Mouse (Mus musculus): Measurements from ENCODE around the gene Phldb2. TPM values are rescaled to one million over a fixed set of nuclear protein-coding genes. Genes with fewer than 3 reads are reported as not detected.

Gene Phldb2
- polyA plus RNA-seq, 1 experiment from 2014 or later: 9.8 TPM

DNA sequence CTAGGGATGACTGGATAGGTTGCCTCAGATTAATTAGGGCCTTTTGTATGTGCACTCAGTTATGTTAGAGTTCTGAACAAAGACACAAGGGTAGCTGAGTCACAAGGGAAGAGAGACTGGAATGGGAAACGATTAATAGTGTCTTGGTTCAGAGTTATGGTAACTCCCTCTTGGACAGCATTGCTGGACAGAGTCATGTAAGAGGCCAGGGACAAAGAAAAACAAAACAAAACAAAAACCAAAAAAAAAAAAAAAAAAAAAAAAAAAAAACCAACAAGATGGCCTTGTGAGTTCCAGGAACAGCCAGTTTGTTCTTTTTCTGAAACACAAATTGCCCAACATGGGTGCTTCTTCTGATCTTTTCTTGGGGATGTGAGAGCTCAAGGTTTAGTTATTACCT, 32.8 kb upstream of the Phldb2 start:
- TF ChIP-seq EP300 (IDR thresholded peaks at IDR 0.05; ENCODE audit: low read depth) (no peak), CTCF (IDR thresholded peaks at IDR 0.05; ENCODE audit: low read depth) (no peak)
- DNase-seq (no peak), ATAC-seq (no peak)
- Histone ChIP-seq H3K27ac (ENCODE audit: low read depth) (peak overlapping the region; percentile 73), H3K4me1 (ENCODE audit: insufficient read depth) (0 out of 2 replicates have a peak, but pooled peaks cover 7% of the 10 kb centered on the region), H3K4me3 (ENCODE audit: low read depth, low read length) (no peak overlapping the region), H3K9ac (replicated peaks) (no peak overlapping the region), H3K36me3 (replicated peaks; ENCODE audit: insufficient read depth, low read length) (no peaks in the 10 kb centered on the region), H3K4me2 (ENCODE audit: low read depth, low read length) (no peak overlapping the region), H3K27me3 (ENCODE audit: insufficient read depth, low read length) (no peaks in the 10 kb centered on the region), H3K9me3 (ENCODE audit: low read length) (no peaks in the 10 kb centered on the region)
- WGBS (ENCODE audit: insufficient replicate concordance): 58% methylated on average over 1 of the region's 1 CpGs

DNA sequence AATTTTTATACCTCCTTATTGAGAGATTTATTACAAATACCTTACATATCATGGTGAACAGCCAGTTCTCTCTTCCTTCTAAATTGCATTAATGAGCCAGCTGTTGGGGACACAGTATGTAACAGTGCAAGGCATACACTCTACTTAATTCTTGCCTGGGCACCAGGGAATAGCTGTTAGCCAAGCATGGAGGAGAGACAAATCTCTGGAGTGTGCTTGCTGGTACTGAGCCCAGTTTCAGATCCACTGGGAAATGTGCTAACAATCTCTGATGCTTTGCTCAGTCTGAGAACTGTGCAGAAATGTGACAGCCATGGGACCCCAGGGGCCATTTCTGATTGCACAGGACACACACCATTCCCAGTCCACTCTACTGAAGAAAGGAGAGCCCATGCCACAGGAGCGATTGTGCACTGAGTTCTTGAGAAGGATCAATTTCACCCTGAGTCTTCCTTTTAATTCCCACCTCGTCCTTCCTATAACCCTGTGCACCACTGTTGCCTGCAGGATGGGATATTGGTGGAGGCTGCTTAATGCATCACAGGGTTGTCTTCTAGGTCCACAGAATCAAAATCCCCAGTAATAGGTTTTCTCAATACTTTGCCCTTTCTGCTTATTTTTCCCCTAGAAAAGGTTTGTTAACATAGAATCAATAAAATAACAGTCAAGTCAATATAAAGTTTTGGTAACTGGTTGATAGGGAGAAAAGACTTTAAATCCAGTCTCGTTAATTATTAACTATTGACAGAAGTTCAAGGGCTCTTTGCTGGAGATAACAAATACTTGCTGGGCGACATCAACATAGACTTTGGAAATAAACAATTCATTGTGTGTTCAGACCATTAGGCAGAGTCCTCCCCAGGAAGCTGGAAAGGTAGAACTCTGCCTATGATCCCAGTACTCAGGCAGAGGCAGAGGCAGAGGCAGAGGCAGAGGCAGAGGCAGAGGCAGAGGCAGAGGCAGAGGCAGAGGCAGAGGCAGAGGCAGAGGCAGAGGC, 31.5 kb upstream of the Phldb2 start:
- H3K27me3 ChIP-seq (ENCODE audit: insufficient read depth, low read length): no peaks in the 10 kb centered on the region
- peak overlapping the region; percentile 73 for H3K27ac ChIP-seq (ENCODE audit: low read depth)
- no peak overlapping the region for H3K4me3 ChIP-seq (ENCODE audit: low read depth, low read length)
- DNase-seq (no peak), ATAC-seq (peak; percentile 96)
- H3K9ac ChIP-seq (replicated peaks): no peak overlapping the region
- no peaks in the 10 kb centered on the region for H3K9me3 ChIP-seq (ENCODE audit: low read length)
- 48% methylated on average over 4 of the region's 4 CpGs for WGBS (ENCODE audit: insufficient replicate concordance)
- H3K4me1 ChIP-seq (ENCODE audit: insufficient read depth): 0 out of 2 replicates have a peak, but pooled peaks cover 7% of the 10 kb centered on the region
- H3K36me3 ChIP-seq (replicated peaks; ENCODE audit: insufficient read depth, low read length): no peaks in the 10 kb centered on the region
- peak overlapping the region; percentile 45; the same call in 1 of the 2 replicates for H3K4me2 ChIP-seq (ENCODE audit: low read depth, low read length)
- no peak for TF ChIP-seq CTCF (IDR thresholded peaks at IDR 0.05; ENCODE audit: low read depth)
- 0 out of 2 replicates have a peak, but pooled peaks have one; percentile 28 for TF ChIP-seq EP300 (IDR thresholded peaks at IDR 0.05; ENCODE audit: low read depth)

GRCm38 (mm10) chr16:45976251-45976650, 22.9 kb upstream of the Phldb2 start:
- Histone ChIP-seq H3K4me1 (ENCODE audit: insufficient read depth) (no peaks in the 10 kb centered on the region), H3K9me3 (ENCODE audit: low read length) (no peaks in the 10 kb centered on the region), H3K9ac (replicated peaks) (no peak overlapping the region), H3K36me3 (replicated peaks; ENCODE audit: insufficient read depth, low read length) (peaks cover 2% of the 10 kb centered on the region; the same call in 1 of the 2 replicates), H3K27me3 (ENCODE audit: insufficient read depth, low read length) (no peaks in the 10 kb centered on the region), H3K4me2 (ENCODE audit: low read depth, low read length) (no peak overlapping the region), H3K27ac (ENCODE audit: low read depth) (no peak overlapping the region), H3K4me3 (ENCODE audit: low read depth, low read length) (no peak overlapping the region)
- no peak for DNase-seq
- 49% methylated on average over 1 of the region's 1 CpGs for WGBS (ENCODE audit: insufficient replicate concordance)
- no peak for ATAC-seq
- TF ChIP-seq CTCF (IDR thresholded peaks at IDR 0.05; ENCODE audit: low read depth) (no peak), EP300 (IDR thresholded peaks at IDR 0.05; ENCODE audit: low read depth) (no peak)

DNA sequence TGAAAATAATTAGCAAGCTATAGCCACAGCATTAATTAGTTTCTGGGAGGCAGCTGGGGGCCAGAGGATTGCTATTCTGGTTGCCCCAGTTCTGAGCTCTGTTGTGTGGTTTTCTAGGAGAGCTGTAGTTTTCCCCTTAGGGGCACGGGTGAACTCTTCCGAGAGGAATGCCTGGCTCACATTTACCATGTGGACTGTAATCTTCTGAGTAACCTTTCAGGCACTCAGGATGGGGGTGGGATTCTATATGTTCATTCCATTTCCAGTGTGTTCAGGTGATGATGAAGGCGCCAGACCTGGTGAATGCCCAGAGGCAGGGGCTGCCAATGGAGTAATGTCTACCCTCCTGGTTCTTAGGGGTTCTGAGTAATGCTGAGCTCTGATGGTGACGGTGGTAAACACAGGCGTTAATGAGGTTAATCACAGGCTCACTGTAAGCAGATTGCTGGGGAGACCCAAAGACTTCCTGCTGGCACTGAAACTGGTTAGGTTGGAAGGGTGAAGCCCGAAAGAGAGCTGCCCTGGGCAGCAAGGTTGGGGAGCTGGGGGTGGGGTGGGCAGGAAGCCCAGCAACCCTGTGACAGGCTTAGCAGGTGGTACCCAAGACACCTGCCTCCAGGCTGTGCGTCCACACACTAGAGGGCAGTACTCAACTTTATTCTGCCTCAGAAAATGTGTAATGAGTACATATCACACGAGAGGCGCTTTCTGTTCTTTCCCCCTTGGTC, 20.7 kb upstream of the Phldb2 start:
- no peak overlapping the region for H3K4me3 ChIP-seq (ENCODE audit: low read depth, low read length)
- no peak for DNase-seq
- no peaks in the 10 kb centered on the region for H3K9me3 ChIP-seq (ENCODE audit: low read length)
- peaks cover 2% of the 10 kb centered on the region for H3K36me3 ChIP-seq (replicated peaks; ENCODE audit: insufficient read depth, low read length)
- H3K9ac ChIP-seq (replicated peaks): no peak overlapping the region
- no peak overlapping the region for H3K4me2 ChIP-seq (ENCODE audit: low read depth, low read length)
- TF ChIP-seq CTCF (IDR thresholded peaks at IDR 0.05; ENCODE audit: low read depth) (peak; percentile 52), EP300 (IDR thresholded peaks at IDR 0.05; ENCODE audit: low read depth) (no peak)
- H3K27ac ChIP-seq (ENCODE audit: low read depth): no peak overlapping the region
- no peaks in the 10 kb centered on the region for H3K4me1 ChIP-seq (ENCODE audit: insufficient read depth)
- WGBS (ENCODE audit: insufficient replicate concordance): 58% methylated on average over 9 of the region's 9 CpGs
- no peak for ATAC-seq
- no peaks in the 10 kb centered on the region for H3K27me3 ChIP-seq (ENCODE audit: insufficient read depth, low read length)

GRCm38 (mm10) chr16:45970187-45970586, 16.8 kb upstream of the Phldb2 start:
- H3K4me3 ChIP-seq (ENCODE audit: low read depth, low read length): no peak overlapping the region
- WGBS (ENCODE audit: insufficient replicate concordance): 72% methylated on average over 2 of the region's 2 CpGs
- no peak overlapping the region for H3K27ac ChIP-seq (ENCODE audit: low read depth)
- no peaks in the 10 kb centered on the region; the same call in none of the 2 replicates for H3K36me3 ChIP-seq (replicated peaks; ENCODE audit: insufficient read depth, low read length)
- 0 out of 2 replicates have a peak, but pooled peaks cover 3% of the 10 kb centered on the region for H3K4me1 ChIP-seq (ENCODE audit: insufficient read depth)
- ATAC-seq: peak; percentile 25
- no peak overlapping the region for H3K9ac ChIP-seq (replicated peaks)
- TF ChIP-seq CTCF (IDR thresholded peaks at IDR 0.05; ENCODE audit: low read depth) (no peak), EP300 (IDR thresholded peaks at IDR 0.05; ENCODE audit: low read depth) (no peak)
- no peak overlapping the region for H3K4me2 ChIP-seq (ENCODE audit: low read depth, low read length)
- H3K27me3 ChIP-seq (ENCODE audit: insufficient read depth, low read length): no peaks in the 10 kb centered on the region
- peak; percentile 43 for DNase-seq
- H3K9me3 ChIP-seq (ENCODE audit: low read length): no peaks in the 10 kb centered on the region

GRCm38 (mm10) chr16:45968716-45969115, 15.3 kb upstream of the Phldb2 start:
- H3K9me3 ChIP-seq (ENCODE audit: low read length): no peaks in the 10 kb centered on the region
- H3K4me3 ChIP-seq (ENCODE audit: low read depth, low read length): no peak overlapping the region
- no peak for TF ChIP-seq EP300 (IDR thresholded peaks at IDR 0.05; ENCODE audit: low read depth)
- TF ChIP-seq CTCF (IDR thresholded peaks at IDR 0.05; ENCODE audit: low read depth): no peak
- no peak for ATAC-seq
- no peak overlapping the region for H3K4me2 ChIP-seq (ENCODE audit: low read depth, low read length)
- 0 out of 2 replicates have a peak, but pooled peaks cover 3% of the 10 kb centered on the region for H3K4me1 ChIP-seq (ENCODE audit: insufficient read depth)
- DNase-seq: no peak
- WGBS (ENCODE audit: insufficient replicate concordance): 53% methylated on average over 5 of the region's 5 CpGs
- H3K36me3 ChIP-seq (replicated peaks; ENCODE audit: insufficient read depth, low read length): peaks cover 1% of the 10 kb centered on the region
- H3K27me3 ChIP-seq (ENCODE audit: insufficient read depth, low read length): no peaks in the 10 kb centered on the region
- no peak overlapping the region for H3K27ac ChIP-seq (ENCODE audit: low read depth)
- H3K9ac ChIP-seq (replicated peaks): no peak overlapping the region

Data from liver, postnatal 0 days (tissue).